Mouse (Mus musculus) lung, postnatal 0 days (tissue): ENCODE results near the gene Cfap77.

Source experiments
- CTCF ChIP-seq: IDR thresholded peaks from 2 replicates; pipeline ENCODE4 v1.5.1; 2016; ENCODE audit warnings: antibody characterized with exemption, mild to moderate bottlenecking
- EP300 ChIP-seq: IDR thresholded peaks from 2 replicates; pipeline ENCODE4 v1.6.1; 2016; ENCODE audit warnings: antibody characterized with exemption, mild to moderate bottlenecking, control low read depth

DNA sequence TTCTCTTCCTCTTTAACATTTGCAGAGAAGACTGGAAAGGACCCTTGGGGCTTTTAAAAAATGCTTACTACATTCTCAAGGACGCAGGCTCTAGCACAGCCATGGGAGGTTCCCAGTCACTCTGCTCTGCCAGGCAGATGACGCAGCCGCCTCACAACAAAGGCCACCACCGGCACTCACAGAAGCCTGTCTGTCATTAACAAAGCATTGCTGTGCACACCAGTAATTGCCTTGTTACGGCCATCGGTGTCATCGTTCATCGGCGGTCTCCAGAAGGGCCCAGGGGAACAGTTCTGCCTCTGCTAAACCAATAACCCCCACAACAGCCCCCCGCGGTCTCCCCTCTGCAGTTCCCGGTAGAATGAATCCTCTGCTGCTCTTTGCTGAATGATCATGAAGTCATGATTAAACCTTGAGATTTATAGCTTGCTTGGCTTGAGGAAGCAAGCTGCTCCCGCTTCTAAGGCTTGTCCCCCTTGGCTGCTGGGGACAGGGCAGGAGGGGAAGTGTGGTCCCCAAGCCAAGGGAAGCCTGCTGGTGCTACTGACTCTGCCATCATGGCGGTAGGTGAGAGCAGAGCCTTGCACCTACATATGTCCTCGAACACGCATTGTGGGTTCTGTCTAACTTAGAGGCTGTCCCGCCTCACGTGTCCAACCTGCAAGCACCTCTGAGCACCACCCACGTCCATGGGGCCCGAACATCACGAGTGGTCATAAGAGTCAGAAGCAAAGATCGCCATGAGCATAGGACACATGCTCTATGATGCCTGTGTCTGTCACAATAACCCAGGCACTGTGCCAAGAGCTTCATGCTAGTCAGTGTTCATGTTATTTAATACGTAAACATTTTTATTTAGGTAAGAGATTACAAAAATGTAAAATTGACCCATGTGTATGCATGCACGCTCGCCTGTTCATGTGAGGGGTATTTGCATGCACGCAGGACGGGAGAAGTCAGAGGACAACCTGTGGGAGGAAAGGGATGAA lies 38.0 kb downstream of the Cfap77 start:
- no peak for TF ChIP-seq CTCF
- TF ChIP-seq EP300 = no peak
